Mouse (Mus musculus) cerebellum, adult 11 months (tissue): ENCODE results near the gene Ell2.
A peak's percentile ranks its signal among the peaks of the same experiment; 100 is the strongest.
"Not testable (repeated sequence)": the region's sequence is repeated elsewhere in the genome, so short reads cannot be mapped to it uniquely, and the experiment has no call there.

ENCODE experiments used
- DNase-seq: peaks from one replicate; pipeline ENCODE4 v3.0.0; 2022

Gene Ell2

DNA sequence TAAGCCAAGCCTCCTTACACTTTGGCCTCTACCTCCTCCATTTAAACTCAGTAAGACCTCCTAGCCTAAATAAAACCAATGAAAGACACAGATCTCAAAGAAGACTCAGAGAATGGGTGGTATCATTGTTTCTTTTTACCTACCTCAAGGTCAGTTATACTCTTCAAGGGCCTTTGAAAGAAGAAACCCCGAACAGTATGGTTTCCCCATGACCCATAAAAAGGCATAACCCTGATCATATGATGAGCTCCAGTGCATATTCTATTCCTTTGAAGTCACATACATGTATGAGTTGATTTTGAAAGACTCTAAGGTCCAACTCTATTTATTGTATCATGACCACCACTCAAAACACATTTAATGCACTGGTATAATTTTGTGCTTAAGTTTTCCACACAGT lies at the start of gene Ell2:
Gene Ell2, plus strand, starts transcription at position 301 of the 400 bp plus-strand sequence.
- no peak for DNase-seq

DNA sequence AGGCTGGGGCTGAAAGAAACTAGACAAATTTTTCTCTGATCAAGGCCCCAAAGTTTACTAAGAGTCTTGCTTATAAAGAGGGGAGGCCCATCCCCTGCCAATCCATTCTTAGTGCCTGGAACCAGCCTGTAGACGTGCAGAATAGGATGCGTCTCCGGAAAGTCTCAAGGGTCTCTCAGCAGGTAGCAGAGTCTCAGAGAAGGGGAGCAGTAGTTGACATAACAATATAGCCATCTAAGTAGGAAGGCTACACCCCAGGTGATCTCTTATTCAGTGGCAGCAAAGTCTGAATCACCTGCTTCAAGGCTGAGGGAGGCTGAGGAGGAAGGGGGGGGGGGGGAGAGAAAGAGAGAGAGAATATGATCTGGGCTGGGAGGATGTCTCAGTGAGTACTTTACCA lies 21.1 kb upstream of the Ell2 start:
- no peak for DNase-seq

DNA sequence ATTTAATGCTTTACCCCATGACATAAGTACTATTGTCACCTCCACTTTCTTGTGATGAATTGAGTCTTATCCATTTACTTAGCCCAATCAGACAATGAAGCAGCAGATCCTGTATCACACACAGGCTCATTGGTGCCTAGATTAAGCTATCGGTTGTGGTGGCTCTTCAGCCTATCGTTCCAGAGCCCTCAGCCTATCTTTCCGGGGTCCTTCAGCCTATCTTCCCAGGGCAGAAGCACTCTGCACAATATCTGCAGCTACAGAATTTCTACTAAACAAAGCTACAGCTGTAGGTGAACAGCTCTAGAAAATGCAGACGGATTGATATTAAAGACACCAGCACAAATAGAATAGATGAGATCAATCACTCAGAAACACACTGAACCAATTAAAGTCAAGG lies 19.6 kb upstream of the Ell2 start:
- no peak for DNase-seq

- no peak for DNase-seq
Measured at GRCm38 (mm10) chr13:75691625-75692024, 14.9 kb upstream of the Ell2 start.

DNA sequence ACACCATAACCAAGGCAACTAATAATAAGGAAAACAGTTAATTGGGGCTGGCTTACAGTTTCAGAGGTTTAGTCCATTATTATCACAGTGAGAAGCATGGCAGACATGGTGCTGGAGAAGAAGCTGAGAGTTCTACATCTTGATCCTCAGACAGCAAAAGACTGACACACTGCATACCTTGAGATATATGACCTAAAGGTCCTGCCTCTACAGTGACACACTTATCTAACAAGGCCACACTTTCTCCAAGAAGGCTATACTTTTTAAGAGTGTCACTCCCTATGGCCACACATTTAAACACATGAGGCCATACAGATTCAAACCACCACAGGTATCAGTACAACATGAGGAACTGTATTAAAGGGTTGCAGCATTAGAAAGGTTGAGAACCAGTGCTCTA lies 13.5 kb upstream of the Ell2 start:
- no peak for DNase-seq

DNA sequence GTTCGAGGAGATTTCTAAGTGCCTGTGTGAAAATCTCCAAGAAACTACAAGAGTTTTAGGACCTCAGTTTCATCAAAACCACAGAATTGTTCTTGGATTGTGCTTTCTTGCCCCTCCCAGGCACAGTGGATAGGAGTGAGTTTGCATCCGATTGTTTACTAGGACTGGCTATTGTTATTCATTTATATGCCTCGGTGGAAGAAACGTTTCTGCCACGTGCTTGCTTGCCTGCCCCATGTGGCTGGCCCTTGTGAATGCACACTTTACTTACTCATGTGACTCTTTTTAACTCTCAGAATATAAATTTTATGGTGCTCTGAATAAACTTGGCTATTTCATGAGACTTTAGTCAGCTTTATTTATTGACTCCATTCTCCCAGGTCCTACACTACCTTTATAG lies 3.7 kb upstream of the Ell2 start:
- DNase-seq, result no peak

GRCm38 (mm10) chr13:75706882-75707816 lies 592 bp downstream of the Ell2 start:
- DNase-seq, result peak; percentile 57

DNA sequence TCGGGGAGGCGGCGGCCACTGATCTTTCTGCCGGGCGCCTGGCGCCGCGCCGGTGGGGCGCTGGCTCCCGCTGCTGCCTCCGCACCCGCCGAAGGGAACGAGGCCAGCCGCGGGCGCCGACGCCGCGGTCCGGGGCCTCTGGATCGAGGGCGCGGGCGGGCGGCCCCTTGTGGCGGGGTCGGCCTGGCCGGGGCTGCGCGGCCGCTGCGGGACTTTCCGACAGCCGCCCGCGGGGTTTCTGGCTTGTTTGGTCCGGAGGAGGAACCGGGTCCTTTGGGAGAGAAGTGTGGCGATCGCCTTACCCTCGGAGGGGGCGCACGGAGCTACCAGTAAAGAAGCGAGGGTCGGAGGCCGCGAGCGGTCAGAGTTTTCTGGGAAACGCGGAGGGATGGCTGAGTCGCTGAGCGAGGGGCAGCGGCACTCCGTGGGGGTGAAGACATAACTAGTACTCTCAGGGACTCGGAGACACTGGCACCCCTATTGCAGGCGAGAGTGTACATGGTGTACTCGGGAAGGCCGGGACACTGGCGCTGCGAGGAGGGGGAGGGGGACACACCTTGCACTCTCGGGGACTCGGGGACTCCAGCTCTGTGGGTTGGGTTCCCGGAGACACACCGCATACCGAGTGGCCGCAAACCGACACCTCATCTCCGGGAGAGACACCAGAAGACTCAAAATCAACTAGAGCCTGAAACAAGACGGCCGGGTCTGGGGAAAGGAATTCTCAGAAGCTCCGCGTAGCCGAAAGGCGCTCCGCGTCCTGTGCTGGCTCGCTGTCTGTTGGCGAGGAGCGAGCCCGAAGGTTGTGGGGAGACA lies 1.5 kb downstream of the Ell2 start:
- DNase-seq, result peak; percentile 15

- DNase-seq, result no peak
Measured at GRCm38 (mm10) chr13:75708637-75709002, 2.1 kb downstream of the Ell2 start.

DNA sequence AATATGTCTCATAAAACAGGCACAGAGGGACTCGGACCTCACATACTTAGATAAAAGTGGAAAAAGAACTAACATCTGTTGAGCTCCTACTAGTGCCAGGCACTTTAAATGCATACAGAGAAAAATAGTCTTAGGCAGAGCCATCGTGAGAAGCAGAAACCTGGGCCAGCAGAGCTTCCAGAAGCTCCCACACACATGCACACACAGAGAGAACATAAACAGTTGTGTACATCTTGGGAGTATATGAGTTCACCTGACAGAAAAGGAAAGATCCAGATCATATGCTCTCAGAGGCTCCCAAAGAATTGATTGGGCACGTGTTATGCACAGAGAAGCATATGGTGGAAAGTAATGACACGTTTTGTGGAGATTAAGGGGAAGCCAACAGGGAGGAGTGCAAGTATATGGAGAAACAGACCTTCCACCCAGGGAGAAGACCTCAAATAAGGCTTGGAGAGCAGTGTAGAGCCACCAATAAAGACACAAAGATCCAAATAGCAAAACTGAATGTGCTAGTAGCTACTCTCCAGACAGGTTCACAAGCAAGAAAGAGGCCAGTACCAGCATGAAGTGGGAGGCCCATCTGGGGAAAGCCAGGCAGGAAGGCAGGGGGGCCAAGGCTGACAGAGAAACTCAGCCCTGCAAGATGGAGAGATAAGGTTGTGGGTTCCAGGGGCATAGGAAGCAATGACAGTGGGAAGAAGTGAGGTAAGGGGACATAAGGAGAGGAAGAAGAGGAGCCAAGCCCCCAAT lies 2.6 kb downstream of the Ell2 start:
- no peak for DNase-seq

GRCm38 (mm10) chr13:75710152-75710551 lies 3.6 kb downstream of the Ell2 start:
- DNase-seq, result no peak

GRCm38 (mm10) chr13:75711517-75711916 lies 5.0 kb downstream of the Ell2 start:
- not testable (repeated sequence) for DNase-seq

DNA sequence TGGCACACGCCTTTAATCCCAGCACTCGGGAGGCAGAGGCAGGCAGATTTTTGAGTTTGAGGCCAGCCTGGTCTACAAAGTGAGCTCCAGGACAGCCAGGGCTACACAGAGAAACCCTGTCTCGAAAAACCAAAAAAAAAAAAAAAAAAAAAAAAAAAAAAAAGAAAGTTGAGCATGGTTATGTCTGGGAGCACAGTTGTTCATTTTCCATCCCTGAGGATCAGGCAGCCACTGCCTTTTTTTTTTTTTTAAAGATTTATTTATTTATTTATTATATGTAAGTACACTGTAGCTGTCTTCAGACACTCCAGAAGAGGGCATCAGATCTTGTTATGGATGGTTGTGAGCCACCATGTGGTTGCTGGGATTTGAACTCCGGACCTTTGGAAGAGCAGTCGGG lies 6.0 kb downstream of the Ell2 start:
- not testable (repeated sequence) for DNase-seq

GRCm38 (mm10) chr13:75714407-75714806 lies 7.8 kb downstream of the Ell2 start:
- no peak for DNase-seq

GRCm38 (mm10) chr13:75717638-75718302 lies 11.2 kb downstream of the Ell2 start:
- DNase-seq, result no peak

- no peak for DNase-seq
Measured at GRCm38 (mm10) chr13:75718376-75718775, 11.8 kb downstream of the Ell2 start.

DNA sequence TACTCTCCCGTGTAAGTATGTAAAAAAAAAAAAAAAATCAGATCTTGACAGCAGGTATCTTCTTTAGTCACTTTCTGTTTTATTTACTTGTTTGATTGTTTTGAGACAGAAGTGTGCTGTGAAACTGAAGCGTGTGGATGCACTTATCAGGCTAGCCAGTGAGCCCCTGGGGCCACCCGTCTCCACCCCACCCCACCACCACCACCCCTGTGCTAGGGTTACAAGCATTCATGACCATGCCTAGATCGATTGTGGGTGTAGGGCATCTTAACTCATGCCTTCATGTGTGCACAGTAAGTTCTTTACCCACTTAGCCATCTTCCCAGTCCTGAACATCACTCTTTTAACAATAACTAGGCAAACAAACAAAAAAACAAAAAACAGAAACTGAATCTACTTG lies 13.1 kb downstream of the Ell2 start:
- no peak for DNase-seq

DNA sequence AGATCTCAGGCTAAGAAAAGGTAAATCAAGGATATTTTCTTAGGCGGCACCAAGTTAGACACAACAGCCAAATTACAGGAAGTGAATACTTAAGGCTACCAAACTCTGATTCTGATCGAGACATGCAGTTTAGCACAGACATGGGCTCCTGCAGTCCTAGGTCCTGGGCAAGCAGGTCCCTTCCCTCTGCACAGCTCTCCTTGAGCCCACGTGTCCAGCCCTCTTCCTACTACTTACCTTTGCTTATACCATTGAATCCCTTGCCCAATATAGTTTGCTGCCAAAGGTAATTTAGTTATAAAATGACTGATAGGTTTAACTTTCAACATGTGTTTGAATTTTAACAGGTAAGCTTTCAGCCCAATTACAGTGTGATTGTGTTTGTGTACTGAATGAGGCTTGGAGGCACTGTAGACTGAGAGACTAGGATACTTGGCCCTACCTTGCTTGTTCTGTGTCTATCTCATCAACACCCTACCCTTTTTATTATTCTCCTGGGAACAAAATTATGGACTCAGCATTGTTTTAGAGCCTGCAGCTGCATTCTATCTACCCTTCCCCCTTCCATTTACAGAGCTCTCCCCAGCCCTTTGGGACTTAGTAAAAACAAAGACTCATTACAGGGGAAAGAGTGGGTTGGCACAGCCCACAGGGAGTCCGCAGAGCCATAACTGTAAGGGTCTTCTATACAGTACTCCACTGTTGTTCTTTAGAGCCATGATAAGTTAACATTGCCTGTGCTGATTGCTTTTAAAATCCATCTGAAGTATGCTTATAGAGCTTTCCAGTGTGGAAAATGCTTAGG lies 20.2 kb downstream of the Ell2 start:
- no peak for DNase-seq

DNA sequence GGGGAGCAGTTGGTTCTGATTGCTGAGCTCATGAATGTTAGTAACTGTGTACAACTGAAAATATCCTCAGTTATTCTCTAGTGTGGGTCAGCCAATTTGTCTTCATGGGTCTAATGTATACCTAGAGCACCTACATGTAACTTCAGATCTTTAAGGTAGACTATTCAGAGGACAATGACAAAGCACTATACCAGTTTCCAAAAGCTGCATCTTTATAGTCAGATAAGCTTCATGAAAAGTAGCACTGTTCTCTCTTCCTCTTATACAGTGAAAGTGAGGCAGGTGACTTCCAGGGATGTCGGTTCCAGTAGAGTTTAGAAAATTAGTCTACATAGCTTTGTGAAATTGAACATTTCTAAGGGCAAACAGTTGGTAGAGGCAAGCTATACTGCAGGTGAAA lies 21.4 kb downstream of the Ell2 start:
- DNase-seq, result no peak

- no peak for DNase-seq
Measured at GRCm38 (mm10) chr13:75729834-75730233, 23.3 kb downstream of the Ell2 start.

- DNase-seq, result no peak
Measured at GRCm38 (mm10) chr13:75730717-75731116, 24.2 kb downstream of the Ell2 start.
